Mouse (Mus musculus) c-Kit-positive CD71-negative TER-119-negative erythroid progenitor cells, embryonic 14.5 days (primary cell): ENCODE data around the gene Fbxl8.
"Not testable (repeated sequence)": the region's sequence is repeated elsewhere in the genome, so short reads cannot be mapped to it uniquely, and the experiment has no call there.

Experiments
- DNase-seq: peaks from one replicate; pipeline ENCODE4 v3.0.0-alpha.2; 2013; ENCODE audit warnings: low read depth

Fbxl8 gene

DNA sequence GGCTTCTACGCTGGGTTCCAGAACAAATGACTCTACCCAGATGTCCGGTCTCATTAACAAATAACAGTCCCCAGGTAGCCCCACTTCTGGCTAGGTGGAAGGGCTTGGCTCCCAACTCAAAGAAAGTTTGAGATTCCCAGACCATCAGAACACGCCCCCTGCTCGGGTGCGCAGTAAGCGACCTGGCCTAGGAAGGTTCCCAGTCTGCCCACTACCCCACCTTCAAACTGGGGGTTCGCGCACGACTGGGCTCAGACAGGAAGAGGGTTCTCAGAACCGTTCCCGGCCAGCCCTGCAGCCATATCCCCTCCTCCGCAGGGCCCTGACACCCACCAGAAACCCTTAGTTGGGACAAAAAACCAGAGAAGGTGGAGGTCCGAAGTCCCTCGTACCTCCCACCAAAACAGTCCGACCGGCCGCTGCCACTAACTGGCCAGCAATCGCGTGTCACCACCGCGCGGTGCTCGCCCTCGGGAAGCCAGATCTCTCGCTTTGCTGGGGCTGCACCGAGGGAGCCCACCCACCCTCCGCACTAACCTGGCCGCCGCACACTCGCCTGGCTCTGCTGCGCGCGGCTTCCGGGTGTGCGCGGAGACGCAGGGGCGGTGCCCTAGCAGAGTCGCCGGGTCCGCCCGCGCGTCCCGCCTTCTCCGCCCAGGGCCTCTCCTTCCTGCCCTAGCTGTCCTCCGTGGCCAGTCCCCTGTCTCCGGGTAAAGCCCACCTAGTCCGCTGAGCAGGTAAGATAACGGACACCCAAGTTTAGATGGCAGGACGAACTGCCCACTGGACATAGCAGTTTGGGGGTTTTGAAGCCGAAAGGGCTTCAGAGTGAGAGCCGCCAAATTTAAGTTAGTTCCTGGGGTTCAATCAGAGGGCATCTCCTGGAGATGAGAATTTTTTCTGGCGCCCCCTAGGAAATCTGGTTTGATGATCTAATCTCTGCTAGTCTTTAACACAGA is at the start of gene Fbxl8, which contains the start of gene Tradd:
TSS of gene Fbxl8 (plus strand) at position 625 of the 959 bp plus-strand sequence.
TSS of gene Tradd (minus strand) at position 586 of the 959 bp plus-strand sequence.
- no peak for DNase-seq

DNA sequence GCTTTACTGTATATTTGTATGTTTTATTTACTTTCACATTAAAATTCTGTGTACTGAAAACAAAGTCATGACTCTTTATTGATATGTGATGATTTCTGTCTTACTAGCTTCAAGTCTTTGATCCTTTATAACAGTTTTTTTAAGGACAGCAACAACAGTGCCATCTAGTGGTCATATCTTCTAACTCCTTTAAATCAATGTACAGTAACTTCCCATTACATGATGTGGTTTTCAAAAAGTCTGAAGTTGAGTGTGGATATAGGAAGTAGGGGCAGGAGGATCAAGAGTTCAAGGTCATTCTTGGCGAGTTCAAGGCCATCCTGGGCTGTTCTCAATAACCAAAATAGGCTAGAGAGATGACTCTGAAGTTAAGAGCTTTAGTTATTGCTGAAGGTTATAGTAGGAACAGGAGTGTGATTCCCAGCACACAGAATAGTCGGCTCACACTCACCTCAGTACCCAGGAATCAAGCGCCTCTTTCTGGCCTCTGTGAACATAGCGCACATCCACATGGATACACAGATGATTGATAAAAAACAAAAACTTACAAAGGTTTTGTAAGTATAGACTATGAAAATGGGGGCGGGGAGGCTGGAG is 46.4 kb upstream of the Fbxl8 start:
- DNase-seq = peak; percentile 48

DNA sequence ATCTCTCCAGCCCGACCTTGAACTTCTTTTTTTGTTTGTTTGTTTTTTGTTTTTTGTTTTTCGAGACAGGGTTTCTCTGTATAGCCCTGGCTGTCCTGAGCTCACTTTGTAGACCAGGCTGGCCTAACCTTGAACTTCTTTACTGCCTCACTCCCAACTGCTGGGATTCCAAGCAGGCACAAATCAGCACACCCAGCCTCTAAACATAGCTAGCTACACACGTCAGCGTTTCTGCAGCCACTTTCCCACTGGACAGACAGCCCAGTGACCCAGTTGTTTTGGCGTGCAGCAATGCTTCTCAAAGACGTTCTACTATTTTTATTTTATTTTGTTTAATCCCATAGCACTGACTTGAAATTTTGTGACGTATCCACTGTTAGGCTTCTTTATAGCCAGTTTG is 40.6 kb upstream of the Fbxl8 start:
- DNase-seq = no peak

DNA sequence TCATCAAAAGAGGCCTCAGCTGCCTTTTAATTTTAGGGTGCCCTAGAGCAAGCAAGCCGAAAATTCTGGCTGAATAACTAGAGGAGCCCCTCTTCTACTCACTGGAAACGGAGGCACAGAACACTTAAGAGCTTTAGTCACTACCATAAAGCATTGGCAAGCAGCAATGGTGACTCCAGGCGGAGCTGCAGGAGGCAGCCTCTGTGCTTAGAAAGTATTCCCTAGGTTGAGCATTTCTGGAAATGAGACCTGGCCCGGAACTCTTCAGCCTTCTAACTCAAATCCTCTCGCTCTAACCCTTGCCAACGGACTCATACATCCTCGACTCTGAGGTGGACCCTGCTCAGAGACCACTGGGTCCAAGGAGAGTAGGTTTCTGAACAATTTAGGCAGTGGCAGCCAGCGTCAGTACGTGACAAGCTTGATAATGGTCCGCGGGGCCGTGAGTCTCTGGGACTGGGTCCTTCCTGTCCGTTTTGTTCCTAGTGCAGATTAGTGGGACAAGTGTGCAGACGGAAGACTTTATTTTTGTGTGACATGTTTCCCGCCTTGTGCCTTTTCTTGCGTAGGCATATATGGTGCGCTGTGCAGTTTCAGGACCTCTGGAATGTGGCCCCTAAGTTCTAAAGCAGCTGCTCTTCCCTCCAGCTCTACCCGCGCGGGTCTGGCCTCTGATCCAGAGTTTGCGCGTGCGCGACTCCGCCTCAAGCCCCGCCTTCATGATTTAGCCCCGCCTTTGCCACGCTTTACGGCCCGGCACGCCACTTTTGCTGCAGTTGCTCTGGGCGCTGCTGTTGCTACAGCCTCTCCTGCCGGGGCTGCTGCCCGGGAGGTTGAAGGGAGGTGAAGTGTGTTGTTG is 39.8 kb upstream of the Fbxl8 start, which contains the start of gene D230025D16Rik:
TSS of gene D230025D16Rik (plus strand) at position 733 of the 859 bp plus-strand sequence.
- peak; percentile 92 for DNase-seq

DNA sequence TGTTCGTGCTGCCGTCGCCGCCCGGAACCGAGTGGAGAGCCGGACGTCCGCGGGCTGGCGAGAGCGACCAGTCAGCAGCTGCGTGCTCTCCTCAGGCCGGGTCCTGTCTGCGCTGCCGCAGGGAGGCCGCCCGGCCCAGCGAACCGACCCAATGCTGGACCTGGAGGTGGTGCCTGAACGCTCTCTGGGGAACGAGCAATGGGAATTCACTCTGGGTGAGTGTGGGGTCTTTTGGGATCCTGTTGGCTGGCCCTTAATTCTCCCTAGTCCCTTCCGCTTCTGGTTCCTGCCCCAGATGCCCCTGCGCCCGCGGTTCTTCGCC is 39.2 kb upstream of the Fbxl8 start:
- DNase-seq = no peak

DNA sequence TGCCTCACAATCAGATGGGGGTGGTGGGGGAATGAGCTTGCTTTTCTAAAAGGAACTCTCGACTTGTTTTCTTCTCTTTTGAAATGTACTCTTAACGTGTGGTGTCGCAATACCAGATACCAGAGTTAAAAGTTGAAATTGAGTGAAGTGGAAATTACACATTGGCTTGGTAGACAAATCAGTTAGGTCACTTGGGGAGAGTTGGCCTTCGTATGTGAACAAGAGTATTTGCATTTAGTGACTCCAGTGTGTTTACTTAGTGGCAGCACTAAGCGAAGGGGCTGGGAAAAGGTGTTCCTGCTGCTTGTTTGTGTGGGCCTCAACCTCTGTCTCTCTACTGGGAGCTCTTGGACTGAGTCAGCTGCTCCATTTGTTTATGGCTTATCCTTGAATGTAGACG is 38.5 kb upstream of the Fbxl8 start:
- no peak for DNase-seq

DNA sequence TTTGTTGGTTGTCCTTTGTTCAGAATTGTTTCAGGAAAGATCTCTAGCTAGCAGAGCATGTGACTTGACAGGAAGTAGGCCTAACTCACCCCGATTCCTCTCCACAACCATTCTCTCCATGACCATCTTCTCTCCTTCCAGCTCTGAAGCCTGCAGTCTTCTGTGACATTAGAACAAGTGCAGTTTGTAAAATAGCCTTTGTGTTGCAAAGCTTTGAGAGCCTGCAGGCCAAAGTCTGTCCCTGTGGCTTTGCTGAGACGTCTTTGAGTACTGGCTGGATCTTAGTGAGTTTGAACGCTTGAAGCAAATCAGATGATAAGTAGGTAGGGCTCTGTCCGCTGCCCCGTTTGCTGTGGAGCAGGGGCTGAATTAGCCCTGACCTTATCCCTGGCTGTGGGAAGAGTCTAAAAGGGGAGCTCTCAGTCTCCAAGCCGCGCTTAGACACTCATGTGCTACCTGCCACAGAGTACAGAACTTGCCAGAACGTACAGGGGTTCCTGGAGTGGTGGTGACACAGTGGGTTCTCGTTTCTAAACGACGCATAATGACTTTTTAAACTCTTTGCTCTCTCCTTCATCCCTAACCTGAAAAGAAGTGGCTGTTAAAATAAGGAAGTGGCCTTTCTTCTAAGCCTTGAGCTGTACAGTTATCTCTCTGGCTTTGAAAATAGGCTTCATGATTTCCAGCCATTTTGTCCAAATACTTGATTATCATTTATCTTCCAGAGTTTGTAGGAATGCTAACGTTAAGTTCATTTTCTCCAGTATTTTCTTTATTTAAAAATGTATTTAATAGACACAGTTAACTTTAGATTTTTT is 32.7 kb upstream of the Fbxl8 start:
- DNase-seq = no peak

DNA sequence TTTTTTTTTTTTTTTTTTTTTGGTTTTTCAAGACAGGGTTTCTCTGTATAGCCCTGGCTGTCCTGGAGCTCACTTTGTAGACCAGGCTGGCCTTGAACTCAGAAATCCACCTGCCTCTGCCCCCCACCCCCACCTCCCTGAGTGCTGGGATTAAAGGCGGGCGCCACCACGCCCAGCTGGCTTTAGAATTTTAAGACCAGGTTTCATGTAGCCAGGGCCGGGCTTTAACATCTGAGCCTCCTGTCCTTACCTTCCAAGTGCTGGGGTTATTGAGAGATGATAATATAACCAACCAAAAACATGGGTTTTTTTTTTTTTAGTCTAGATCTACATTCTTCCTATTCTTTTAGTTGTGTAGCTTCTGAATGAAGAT is 32.1 kb upstream of the Fbxl8 start:
- DNase-seq = not testable (repeated sequence)

DNA sequence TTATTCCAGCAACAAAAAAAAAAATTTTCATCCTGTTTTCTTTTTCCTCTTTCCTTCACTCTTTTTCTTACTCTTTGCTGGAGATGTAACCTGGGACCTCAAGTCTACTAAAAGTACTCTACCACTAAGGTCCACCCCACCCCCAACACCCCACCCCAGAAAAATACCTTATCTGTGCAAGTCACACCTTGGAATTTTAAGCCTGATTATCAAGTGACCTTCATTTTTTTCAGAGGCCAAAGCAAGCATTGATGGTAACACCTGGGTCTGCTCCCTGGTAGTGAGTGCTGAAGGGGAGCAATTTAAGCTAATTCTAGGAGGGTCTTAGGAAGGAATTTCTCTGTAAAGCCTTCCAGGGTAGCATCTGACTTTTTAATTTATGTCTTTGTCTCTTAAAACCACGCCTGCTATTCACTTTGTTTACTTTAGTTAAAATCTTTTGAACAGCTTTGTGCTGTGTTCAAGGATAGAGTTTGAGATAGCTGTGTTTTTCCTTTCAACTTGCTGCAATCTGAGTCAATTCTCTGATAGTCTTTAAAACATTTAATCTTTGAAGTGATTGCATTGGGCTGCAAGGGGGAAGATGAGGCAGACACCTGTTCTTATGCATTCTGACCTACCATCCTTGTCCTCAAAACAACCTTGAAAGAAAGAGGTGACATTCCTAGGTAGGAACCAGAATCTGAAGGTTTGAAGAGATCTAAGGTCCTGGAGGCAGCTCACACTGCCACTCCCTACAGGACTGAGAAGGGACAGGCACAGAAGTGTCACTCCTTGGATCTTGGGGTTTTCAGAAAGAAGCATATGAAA is 31.1 kb upstream of the Fbxl8 start:
- no peak for DNase-seq

DNA sequence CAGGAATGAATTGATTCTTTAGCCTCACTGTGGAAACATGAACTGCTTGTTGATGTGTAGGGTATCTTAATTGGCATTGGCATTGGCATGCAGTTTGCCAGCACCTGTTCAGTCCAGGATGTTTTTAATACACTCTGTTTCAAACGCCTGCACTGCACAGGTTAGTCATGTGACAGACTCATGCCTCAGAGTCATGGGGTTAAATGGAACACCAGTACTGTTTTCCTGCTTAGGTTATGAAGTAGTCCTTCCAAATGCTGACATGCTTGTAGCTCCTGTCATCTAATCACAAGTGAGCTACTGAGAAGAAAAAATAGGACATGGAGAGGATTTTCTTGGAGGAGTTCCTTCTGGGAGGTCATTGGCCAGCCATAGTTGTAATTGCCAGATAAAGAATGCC is 29.2 kb upstream of the Fbxl8 start:
- no peak for DNase-seq

DNA sequence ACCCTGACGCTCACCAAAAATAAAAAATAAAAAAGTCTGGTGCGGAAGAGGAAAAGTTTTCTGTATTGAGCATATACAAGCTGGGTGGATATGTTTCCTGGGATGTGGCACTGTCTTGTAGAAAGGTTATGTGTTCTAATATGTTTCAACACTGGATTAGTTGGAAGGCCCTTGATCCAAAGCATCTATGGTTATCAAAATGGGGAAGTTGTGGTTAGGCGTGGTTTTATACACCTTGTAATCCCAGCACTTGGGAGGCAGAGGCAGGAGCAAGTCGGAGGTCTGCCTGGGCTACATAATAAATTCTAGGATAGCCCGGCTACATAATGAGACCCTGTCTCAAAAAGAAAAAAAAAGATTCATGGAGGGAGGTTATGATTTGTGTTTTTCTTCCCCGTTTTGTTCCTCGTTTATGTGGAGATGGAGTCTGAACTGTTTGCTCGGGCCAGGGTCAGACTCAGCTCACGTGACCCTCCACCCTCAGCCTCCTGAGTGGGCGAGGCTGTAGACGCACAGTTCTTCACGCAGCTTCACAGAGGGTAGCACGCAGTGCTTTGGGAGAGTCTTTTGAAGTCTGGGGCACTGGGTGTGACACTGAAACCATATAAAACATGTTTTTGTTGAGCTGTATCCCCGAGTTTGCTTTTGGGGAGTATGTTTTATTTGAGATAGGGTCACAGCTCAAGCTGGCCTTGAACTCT is 26.9 kb upstream of the Fbxl8 start:
- DNase-seq = no peak

DNA sequence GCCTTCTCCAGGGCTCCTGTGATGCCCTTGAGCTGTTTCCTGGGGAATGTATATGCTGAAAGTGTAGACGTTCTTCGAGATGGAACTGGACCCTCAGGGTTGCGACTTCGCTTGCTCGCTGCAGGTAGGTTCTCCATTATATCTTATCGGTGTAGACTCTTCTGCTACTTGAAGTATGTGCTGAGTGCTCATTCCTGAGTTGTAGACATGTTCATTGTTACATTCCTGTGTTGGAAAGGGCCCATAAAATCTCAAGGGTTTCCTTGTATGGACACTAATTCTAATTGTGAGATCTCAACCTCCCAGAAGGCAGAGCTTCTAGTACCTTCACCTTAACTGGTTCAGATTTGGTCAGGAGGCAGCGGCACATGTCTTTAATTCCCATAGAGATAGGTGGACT is 23.4 kb upstream of the Fbxl8 start:
- no peak for DNase-seq

DNA sequence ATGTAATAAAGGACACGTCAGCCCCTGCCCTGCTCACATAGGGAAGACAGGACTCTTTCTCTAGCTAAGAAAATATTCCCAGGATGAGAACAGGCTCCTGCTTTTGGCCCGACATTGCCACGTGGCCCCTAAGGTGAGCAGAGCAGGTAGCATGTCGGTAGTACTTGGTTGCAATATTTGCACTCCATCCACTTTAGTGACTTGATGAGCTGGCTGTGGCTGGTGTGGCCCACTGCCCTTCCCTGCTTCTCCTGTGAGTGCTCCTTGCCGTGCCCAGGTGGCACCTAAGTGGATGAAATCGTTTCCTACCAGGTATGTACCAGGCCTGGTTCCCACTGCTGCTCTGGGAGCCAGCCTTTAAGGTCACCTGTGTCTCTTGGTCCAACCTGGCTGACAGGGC is 12.5 kb upstream of the Fbxl8 start:
- DNase-seq = no peak

DNA sequence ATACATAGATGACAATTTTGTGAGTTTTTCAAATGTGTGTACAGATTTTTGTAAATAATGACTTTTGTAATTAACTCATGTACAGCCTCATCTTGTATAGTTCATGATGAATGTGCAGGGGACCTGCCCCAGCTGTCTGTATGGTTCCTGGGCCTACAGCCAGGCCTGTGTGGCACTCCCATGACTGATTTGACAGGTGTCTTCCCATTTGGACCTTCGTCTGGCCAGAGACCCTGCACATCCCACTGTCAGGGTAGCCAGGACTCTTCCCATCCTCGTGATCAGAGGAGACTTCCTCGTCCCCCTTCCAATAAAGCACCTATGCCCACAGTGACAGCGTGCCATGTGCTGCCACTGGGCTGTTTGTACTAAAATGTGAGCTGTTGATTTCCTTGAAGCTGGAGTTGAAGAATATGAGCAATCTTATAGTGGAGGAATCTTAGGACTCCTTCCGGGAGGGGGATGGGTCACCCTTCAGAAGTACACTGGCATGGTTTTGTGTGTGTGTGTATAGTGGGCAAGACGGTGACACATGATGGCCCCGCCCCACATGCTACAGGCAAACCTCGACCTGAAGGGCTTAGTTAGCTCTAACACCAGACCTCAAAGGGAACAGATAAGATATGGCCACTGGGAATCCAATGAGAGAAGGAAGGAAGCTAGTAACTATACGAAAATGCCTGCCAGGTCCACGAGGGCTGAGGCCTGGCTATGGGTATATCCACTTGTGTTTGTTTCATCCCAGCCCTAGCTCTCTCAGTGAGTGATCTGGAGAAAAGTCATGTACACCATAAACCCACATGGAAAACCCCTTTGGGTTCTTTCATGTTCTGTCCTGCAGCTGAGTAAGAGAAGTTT is 11.5 kb upstream of the Fbxl8 start:
- DNase-seq = no peak

DNA sequence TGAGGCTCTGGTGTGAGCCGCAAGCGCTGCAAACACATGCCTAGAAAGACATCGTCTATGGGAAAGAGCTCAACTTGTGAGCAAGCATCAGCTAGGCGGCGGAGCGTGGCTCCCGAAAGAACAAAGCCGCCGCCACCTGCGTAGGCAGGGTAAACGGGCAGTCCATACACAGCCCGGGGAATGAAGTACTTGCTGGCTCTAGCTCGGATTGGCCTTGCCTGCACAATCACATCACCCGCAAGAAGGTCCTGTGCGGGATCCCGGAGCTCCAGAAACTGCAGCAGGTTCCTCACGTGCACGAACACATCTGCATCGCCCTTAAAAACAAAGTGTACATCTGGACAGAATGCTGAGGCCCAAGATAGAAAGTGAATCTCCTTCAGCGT is 10.7 kb upstream of the Fbxl8 start:
- DNase-seq = no peak

DNA sequence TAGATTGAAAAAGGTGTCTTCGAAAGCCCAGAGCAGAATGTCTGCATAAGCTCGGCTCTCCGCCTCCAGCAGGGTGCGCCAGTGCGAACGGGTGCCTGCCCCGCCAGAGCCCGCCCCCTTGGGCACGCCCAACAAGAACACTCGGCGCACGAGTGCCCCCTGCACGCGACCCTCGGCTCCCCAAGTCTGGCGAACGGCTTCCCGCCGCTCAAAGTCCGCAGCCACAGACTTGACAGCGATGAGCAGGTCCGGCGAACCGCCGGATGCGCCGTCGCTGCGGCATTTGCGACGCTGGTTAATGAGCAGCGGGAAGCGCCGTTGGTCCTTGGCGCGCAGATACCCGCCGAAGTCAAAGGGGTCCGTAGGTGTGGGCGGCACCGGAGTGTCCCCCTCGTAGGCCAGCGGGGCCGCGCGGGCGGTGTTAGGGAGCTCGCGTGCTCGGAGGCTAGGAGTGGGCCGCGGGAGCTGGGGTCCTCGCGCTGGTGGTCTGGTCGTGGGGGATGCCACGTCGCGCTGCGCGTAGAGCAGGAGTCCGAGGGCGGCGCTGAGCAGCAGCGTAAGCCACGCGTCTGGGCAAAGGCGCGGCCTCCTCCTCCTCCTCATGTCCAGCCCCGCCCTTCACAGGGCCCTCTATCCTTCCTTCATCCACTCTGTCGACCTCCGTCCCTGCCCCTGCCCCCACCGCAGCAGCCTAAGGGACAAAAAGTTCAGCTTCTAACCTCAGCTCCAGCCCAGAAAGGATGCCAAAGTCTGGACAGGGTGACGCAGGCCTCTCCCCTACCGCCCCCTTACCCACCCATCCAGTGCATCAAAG is 10.1 kb upstream of the Fbxl8 start:
- peak; percentile 84 for DNase-seq

DNA sequence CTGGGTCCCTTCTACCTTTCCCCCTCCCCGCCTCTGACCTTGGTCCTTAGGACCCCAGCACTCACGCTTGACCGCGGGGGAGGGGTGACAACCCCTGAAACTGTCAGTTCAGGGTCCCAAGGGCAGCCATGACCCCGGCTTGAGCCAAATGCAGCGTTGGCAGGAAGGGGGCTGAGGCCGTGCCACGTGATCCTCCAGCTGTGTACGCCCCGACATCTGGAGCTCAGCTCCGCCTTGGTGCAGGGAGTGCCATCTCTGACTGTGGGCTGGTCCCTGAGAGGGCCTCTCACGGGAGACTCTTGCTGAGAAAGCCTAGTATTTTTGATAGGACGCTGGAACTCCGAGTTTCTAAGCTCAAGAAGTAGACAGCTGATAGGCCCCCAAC is 9.5 kb upstream of the Fbxl8 start, which contains the start of gene B3gnt9:
TSS of gene B3gnt9 (minus strand) at position 188 of the 385 bp plus-strand sequence.
- no peak for DNase-seq
